Mouse (Mus musculus) c-Kit-positive CD71-positive TER-119-positive erythroid progenitor cells, embryonic 14.5 days (primary cell): ENCODE results near the gene Nodal.
"Not testable (repeated sequence)": the region's sequence is repeated elsewhere in the genome, so short reads cannot be mapped to it uniquely, and the experiment has no call there.

Source experiments
- DNase-seq: peaks from one replicate; pipeline ENCODE4 v3.0.0-alpha.2; 2013; ENCODE audit warnings: low spot score

Nodal gene

DNA sequence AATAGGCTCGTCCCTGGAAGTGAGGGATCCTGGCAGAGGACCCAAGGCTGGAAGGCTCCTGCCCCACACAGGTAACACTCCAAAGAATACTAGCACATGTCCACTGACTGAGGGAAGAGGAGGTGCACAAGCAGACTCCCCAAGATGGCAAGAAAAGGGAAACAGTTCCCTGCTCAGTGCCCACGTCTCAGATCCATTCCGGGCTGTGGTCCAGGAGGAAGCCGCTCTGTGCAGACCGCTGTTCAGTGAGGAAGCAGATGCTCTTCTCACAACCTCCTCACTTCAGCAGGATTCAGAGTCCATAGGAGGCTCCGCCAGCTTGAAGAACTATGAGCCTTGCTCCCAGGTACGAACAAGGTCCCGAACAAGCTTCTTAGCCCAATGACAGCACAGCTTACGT, 13.6 kb downstream of the Nodal start:
- DNase-seq = no peak

- DNase-seq = no peak
Observed at GRCm38 (mm10) chr10:61440202-61440800, 22.5 kb downstream of the Nodal start.

DNA sequence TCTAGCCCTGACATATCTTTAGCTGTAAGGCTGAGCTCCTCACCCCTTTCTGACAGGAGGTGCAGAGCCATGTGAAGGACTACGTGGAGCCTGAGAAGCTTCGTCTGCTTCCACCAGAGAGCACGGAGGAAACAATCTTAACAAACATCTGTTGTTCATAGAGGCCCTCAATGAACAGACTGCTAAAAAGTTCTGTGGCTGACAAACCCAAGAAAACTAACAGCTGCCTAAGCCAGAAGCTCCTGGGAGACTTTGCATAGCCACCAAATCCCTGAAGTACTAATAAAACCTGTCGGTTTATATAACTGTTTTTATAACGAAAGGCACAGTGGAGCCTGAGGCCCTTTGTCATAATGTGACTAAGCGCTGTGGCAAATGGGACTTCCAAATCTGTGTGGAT, 25.7 kb downstream of the Nodal start:
- no peak for DNase-seq

GRCm38 (mm10) chr10:61443876-61444275, 26.1 kb downstream of the Nodal start:
- no peak for DNase-seq

GRCm38 (mm10) chr10:61445016-61445415, 27.2 kb downstream of the Nodal start:
- no peak for DNase-seq

DNA sequence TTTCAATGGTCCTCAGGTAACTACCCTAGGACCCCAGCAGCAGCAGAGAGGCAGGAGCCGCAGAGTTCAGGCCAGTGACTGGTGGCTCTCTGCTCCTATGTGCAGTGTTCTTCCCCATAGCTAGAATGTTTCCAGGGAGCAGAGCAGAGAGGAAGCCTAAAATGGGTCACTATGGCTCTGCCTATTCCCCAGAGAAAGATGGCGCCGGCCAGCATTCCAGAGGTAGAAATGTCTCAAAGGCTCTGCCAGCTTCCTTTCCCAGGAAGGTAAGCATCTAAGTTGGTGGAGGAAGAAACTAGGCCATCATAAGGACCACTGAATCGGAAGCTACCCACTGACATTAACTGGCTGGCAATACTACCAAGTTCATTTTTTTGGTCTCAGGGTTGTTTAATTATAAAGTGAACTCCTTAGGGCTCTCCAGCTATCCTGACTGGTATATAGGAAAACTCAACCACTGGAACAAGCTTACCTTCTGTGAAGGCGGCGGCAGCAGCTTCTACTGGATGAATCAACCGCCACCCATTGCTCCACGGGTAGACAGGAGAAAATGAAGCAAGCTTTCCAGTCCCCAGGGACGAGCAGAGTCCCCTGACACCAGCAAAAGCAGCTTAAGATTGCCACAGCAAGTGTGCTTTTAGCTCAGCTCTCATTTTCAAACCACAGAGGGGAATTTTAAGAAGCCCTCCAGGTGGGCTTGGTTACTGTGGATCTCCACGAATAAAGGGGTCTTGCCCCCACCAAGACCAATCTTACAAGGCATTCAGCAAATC, 30.0 kb downstream of the Nodal start:
- no peak for DNase-seq

DNA sequence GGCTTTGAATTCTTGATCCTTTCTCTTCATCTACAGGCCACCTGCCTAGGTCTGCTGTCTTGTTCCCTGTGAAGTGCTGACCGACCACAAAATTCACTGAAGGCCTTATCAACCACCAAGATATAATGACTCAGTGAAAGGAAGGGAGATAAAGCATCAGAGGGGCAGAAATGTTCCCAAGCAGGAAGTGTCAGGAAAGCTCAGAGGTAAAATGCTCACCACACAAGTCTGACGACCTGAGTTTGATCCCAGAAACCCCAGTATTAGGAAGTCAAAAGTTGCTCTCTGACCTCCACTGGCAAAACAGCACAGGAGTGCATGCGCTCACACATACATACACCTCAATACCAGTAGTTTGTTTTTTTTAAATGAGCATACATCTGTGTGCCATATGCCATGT, 31.1 kb downstream of the Nodal start:
- no peak for DNase-seq

DNA sequence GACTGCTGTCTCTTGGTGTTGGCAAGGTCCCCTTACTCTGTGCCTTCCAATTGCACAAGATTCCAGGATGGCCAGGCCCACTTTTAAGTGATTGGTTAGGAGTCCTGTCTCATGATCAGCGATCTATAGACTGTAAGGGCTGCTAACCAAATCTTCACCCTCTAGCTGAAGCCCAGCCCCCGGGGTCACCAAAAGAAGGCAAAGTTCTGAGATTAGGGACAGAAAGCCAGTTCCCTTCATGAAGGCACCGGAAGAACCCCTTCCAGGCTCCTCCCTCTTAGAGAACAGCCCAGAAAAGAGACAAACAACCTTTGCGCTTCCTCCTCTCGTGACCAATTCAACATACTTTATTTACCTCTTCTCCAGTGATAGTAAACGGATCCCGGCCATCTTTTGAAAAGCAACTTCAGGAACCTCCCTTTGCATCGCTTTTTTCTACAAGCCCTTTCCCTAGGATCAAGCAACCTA, 33.7 kb downstream of the Nodal start:
- peak; percentile 60 for DNase-seq

DNA sequence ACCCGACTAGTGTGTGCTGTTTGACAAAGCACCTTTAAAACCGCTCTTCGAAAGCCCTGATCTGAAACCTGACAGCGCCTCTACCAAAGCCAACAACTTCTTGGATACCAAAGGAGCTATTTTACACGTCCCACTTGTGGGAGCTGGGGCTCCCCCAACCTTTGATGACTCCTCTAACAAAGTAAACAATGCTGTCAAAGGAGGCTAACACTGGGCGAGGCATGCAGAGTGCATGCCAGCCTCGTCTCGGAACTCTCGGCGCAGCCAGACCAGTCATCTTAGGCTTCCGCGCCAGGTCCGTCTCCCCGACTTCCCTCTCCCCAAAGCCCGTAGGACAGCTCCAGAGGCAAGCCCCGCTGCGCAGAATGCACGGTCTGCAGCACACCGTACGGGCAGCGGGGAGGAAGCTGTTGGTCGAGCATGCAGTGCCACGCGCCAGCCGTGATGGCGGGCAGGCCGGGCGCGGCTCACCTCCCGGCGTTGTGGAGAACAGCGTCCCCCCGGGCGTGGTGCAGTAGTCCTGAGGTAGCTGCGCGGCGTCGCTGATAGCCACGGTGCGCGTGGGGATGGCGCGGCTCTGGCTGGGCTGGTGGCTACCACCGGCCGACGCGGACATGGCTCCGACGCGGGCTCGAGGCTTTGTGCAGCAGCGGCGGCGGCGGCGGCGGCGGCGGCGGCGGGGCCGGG, 34.3 kb downstream of the Nodal start:
- DNase-seq = peak; percentile 36

DNA sequence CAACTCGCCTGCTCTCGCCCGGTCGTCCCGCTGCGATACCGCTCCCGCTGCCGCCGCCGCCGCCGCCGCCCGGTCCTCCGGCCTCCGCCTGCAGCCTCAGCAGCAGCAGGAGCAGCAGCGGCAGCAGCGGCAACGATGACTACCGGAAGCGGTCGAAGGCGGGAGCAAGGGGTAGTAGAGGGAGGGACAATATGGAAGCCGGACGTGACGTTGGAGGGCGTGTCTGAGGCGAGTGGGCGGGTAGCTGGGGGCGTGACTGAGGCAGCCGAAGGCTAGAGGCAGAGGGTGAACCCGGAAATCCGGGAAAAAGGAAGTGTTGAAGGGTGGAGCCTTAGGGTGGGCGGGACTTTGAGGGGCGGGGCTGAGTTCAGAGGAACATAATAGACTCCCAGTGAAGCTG, 34.9 kb downstream of the Nodal start, which contains the start of gene Eif4ebp2:
TSS of gene Eif4ebp2 (minus strand) at position 17 of the 400 bp plus-strand sequence.
- DNase-seq = peak; percentile 98

- not testable (repeated sequence) for DNase-seq
Observed at GRCm38 (mm10) chr10:61453171-61453570, 35.4 kb downstream of the Nodal start.

DNA sequence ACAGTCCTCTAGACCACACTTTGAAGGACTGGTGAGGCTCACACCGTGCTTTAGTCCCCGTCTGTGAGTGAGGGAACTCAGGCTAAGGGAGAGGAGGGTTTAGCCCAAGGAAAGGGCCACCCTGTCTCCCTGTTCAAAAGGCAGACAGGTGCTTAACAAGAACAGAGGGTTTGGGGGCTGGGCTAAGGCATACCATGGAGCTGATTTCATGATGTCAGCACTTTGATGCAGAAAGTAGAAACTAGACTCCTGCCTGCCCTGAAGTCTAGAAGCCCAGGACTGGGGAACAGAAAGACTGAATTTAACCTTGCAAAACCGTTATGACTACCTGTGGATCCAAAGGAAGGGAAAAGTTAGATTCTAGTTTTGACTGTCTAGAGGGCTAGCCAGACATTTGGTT, 39.4 kb downstream of the Nodal start:
- DNase-seq = no peak

GRCm38 (mm10) chr10:61465009-61465408, 47.2 kb downstream of the Nodal start:
- peak; percentile 37 for DNase-seq

GRCm38 (mm10) chr10:61466242-61466641, 48.5 kb downstream of the Nodal start:
- DNase-seq = no peak

- DNase-seq = peak; percentile 66
Observed at GRCm38 (mm10) chr10:61466873-61467272, 49.1 kb downstream of the Nodal start.

DNA sequence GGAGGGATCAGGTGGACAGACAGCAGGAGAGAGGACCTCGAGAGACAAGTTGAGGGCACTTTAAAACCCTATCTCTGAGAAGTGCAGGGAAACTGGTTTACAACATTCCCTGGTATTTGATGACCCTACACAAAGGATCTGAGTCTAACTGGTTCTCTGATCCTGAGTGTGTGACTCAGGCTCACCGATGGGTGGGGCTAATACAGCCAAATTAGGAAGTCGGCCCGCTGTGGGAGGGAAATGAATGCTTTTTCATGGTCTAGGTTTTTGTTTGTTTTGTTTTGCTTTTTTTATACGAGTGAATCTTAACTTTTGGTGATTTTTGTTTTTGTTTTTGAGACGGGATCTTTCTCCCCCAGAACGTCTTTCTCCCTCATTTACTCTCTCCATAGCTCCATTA, 51.1 kb downstream of the Nodal start:
- no peak for DNase-seq

- DNase-seq = no peak
Observed at GRCm38 (mm10) chr10:61473640-61474039, 55.9 kb downstream of the Nodal start.

GRCm38 (mm10) chr10:61474344-61474743, 56.6 kb downstream of the Nodal start:
- no peak for DNase-seq
